Mouse (Mus musculus) MEL (cell line): ENCODE results near the gene Fndc8.

ENCODE experiments used
- CHD1 ChIP-seq: IDR thresholded peaks from 2 replicates; pipeline ENCODE4 v1.6.1; 2012; ENCODE audit warnings: low read depth, mild to moderate bottlenecking, inconsistent platforms, low read length, improper control_type of control experiment
- CHD2 ChIP-seq: IDR thresholded peaks from 2 replicates; pipeline ENCODE4 v1.6.1; 2011; ENCODE audit warnings: low read length, improper control_type of control experiment
- CTCF ChIP-seq, 3 experiments: IDR thresholded peaks in 2 of 3; conservative IDR thresholded peaks in 1 of 3; 2 replicates each; pipeline ENCODE4 v1.5.1; 2011 to 2012; ENCODE audit warnings: low read length in 3 of 3, low read depth in 2 of 3, mild to moderate bottlenecking in 2 of 3, improper control_type of control experiment in 1 of 3, inconsistent platforms in 1 of 3, mixed read lengths in 1 of 3, moderate library complexity in 1 of 3; ENCODE audit not compliant: control insufficient read depth in 1 of 3, insufficient read depth in 1 of 3, poor library complexity in 1 of 3, severe bottlenecking in 1 of 3
- ELF1 ChIP-seq: IDR thresholded peaks from 2 replicates; pipeline ENCODE4 v1.6.1; 2014; ENCODE audit warnings: low read depth, mild to moderate bottlenecking, inconsistent platforms, low read length, improper control_type of control experiment, moderate library complexity
- JUND ChIP-seq: IDR thresholded peaks from 2 replicates; pipeline ENCODE4 v1.6.1; 2011; ENCODE audit warnings: low read depth, mild to moderate bottlenecking, improper control_type of control experiment, low read length
- MAX ChIP-seq: IDR thresholded peaks from 2 replicates; pipeline ENCODE4 v1.6.1; 2011; ENCODE audit warnings: low read length, improper control_type of control experiment
- MYB ChIP-seq: IDR thresholded peaks from 2 replicates; pipeline ENCODE4 v1.6.1; 2011; ENCODE audit warnings: mild to moderate bottlenecking, low read depth, low read length, improper control_type of control experiment
- MYC ChIP-seq: IDR thresholded peaks from 2 replicates; pipeline ENCODE4 v1.6.1; 2011; ENCODE audit warnings: low read depth, mild to moderate bottlenecking, low read length, improper control_type of control experiment, moderate library complexity
- POLR2A ChIP-seq, 2 experiments: IDR thresholded peaks; 2 replicates each; pipeline ENCODE4 v1.6.1; 2011 to 2012; ENCODE audit warnings: low read length in 2 of 2, mild to moderate bottlenecking in 2 of 2, control low read depth in 1 of 2, improper control_type of control experiment in 1 of 2, low read depth in 1 of 2, moderate library complexity in 1 of 2; ENCODE audit not compliant: control insufficient read depth in 1 of 2, insufficient read depth in 1 of 2, poor library complexity in 1 of 2
- POLR2AphosphoS2 ChIP-seq: IDR thresholded peaks from 2 replicates; pipeline ENCODE4 v1.6.1; 2011; ENCODE audit warnings: low read length, improper control_type of control experiment
- SIN3A ChIP-seq: IDR thresholded peaks from 2 replicates; pipeline ENCODE4 v1.6.1; 2012; ENCODE audit warnings: low read length, improper control_type of control experiment, inconsistent platforms
- TBP ChIP-seq: IDR thresholded peaks from 2 replicates; pipeline ENCODE4 v1.8.0; 2011; ENCODE audit warnings: low read depth, low read length, improper control_type of control experiment
- ZC3H11A ChIP-seq: IDR thresholded peaks from 2 replicates; pipeline ENCODE4 v1.6.1; 2012; ENCODE audit warnings: low read depth, mild to moderate bottlenecking, inconsistent platforms, low read length, improper control_type of control experiment

- no peak for TF ChIP-seq POLR2AphosphoS2
- no peak for TF ChIP-seq CHD1
- no peak for TF ChIP-seq MAX
- TF ChIP-seq POLR2A (IDR thresholded peaks at IDR 0.05; ENCODE audit: control insufficient read depth in 1 of 2, insufficient read depth in 1 of 2, low read depth in 1 of 2, low read length in 2 of 2, poor library complexity in 1 of 2), result no peak
- TF ChIP-seq MYB, result no peak
- no peak for TF ChIP-seq CTCF (IDR thresholded peaks at IDR 0.05 in 2 of 3, conservative IDR thresholded peaks at IDR 0.05 in 1 of 3; ENCODE audit: control insufficient read depth in 1 of 3, insufficient read depth in 1 of 3, low read depth in 2 of 3, low read length in 3 of 3, poor library complexity in 1 of 3, severe bottlenecking in 1 of 3)
- TF ChIP-seq SIN3A, result no peak
- TF ChIP-seq MYC, result no peak
- no peak for TF ChIP-seq TBP
- no peak for TF ChIP-seq CHD2
- TF ChIP-seq JUND, result no peak
- no peak for TF ChIP-seq ZC3H11A
- no peak for TF ChIP-seq ELF1
These were observed 35.9 kb upstream of the Fndc8 start for GRCm38 (mm10) chr11:82856032-82856431.
